Mouse (Mus musculus) ZHBTc4 (cell line): ENCODE measurements around the gene Krtap2-4.
"Not testable (repeated sequence)": the region's sequence is repeated elsewhere in the genome, so short reads cannot be mapped to it uniquely, and the experiment has no call there.

Source experiments
- DNase-seq: peaks from one replicate; pipeline ENCODE4 v3.0.0-alpha.2; 2011; ENCODE audit warnings: low read depth, low spot score

Krtap2-4 gene

DNA sequence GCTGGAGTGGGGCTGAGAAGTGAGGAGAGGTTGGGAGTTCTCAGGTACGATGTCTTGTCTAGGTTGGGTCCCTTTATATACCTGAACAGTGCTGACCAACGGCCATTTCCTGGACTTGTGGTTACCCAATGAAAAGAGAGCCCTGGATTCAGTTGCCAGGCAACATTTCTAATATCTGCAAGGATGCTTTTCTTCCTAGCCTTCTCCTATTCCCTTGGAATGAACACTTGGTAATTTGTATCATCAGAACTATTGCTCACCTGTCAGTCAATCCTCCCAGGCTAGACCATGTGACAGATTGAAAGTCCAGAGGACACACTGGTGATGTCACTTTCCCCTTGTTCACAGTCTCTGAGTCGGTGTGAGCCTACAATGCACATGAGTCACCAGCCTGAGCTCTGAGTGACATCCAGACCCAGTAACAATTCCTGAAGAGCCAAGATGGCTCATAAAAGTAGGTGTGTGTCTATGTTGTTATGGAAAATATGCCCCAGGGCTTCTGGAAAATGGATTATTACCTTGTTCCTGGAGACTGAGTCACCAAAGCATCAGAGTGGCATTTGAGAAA, at the start of gene Krtap2-4:
Gene Krtap2-4 (minus strand): TSS at position 51 of the 568 bp plus-strand sequence.
- no peak for DNase-seq

DNA sequence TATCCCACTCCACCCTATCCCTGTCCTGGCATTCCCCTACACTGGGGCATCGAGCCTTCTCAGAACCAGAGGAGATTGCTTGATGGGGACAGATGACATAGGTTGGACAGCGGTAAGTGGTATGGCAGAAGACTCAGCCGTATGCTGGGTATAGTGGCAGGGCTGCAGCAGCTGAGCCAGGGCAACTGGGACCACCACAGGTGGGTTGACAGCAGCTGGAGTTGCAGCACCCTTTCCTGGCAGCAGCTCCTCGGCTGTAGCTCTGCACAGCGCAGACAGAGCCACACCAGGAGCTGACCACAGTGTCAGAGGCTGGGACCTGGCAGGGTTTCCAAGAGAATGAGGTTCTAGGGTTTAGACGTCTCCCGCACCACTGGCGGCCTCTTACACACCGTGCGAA, 48.2 kb upstream of the Krtap2-4 start:
- no peak for DNase-seq

DNA sequence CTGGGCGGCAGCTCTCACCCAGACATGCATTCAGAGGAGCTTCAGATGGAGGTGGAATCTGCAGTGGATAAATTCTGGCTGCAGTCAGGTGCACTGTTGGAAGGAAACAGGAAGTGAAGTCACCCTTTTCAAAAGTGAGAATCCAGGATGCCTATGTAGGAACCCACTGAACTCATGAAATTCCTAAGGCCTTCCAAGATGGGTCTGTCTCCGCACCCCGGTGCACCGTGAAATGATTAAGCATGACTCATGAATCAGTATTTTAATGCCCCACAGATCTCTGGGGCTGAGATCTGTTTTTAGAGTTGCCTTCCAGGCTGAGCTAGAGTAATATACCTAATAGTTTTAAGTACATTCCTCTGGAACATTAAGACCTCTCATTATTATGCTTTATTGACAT, 44.6 kb upstream of the Krtap2-4 start:
- DNase-seq = no peak

DNA sequence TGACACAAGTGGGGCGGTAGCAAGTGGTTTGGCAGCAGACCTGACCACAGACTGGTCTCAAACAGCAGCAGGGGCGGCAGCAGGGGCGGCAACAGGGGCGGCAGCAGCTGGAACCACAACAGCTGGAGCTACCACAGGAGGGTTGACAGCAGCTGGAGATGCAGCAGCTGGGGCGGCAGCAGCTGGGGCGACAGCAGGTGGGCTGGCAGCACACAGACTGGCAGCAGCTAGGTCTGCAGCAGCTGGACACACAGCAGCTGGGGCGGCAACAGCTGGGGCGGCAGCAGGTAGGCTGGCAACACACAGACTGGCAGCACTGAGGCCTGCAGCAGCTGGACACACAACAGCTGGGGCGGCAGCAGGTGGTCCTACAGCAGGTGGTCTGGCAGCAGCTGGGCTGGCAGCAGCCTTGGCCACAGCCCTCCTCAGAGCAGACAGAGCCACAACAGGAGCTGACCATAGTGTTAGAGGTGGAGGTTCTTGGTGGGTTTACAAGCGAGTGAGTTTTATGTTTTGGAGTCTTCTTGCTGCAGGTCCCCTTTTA, 43.9 kb upstream of the Krtap2-4 start, which contains the start of gene Gm11563:
Gene Gm11563 (minus strand): TSS at position 494 of the 544 bp plus-strand sequence.
- DNase-seq = peak; percentile 21

DNA sequence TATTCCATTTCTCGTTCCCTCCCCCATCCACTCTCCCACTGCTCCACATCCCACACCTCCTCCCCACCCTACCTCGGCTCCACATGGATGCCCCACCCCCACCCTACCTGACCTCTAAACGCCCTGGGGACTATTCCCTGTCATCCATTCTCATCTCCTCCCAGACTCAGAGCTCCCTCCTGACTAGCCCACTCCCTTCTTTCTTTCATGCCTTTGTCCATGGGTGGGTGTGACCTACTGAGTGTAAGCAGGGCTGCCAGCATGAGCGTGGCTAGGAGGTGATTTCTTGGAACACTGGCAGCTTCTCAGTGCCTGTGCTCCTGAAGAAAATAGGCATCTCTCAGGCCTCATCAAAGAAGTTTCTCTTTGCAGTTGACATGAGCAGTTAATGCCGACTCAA, 42.4 kb upstream of the Krtap2-4 start:
- peak; percentile 83 for DNase-seq

DNA sequence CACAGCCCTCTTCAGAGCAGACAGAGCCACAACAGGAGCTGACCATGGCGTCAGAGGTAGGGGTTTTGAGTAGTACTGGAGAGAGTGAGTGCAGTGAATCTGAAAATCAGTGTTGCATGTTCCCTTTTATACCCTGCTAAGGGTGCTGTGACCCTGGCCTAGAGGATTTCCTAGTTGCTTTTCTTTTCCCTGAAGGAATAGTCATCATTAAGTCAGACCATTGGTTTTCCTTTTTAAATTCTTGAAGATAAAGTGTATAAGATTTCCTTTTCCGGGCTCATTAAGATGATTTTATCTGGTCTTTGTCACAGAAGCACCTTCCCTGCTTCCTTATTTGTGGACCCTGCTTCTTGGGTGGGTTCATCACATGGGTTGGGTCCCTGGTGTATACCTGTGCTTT, 35.5 kb upstream of the Krtap2-4 start, which contains the start of gene Gm11555:
Gene Gm11555 (minus strand): TSS at position 101 of the 400 bp plus-strand sequence.
- no peak for DNase-seq

DNA sequence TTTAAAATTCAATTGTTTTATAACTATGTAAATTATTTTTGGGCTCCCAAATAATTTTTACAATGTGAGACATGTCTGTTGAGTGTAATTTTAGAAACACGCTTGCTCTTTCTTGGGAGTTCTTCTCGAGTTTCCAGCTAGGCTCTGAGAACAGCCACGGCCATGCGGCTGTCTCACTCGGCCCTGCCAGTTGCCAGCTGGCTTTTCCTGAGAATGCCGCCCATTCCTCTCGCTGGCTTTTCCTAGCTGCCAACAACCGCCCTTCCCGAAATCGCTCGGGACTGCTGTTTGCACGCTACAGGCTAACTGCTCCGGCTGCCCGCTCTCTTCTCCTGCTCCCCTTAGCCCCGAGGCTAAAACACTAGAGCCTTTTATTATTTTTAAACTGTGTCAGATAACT, 31.8 kb upstream of the Krtap2-4 start:
- DNase-seq = no peak

DNA sequence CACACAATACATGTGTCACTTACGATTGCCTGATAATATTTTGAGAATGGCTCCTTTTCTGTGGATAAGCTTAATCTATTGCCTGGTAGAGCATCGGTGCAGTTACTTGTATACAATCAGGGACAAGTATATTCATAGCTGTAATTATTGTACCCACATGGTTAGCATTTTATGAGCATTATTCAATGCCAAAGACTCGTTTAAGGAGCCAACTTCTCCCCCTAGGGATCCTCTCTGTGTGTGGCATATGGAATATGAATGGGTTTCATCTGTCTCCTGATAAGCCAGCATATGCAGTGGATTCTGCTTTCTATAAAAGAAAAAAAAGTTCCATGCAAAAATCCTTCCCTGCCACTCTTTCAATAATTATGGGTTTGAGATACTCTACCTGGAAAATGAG, 29.7 kb upstream of the Krtap2-4 start:
- no peak for DNase-seq

DNA sequence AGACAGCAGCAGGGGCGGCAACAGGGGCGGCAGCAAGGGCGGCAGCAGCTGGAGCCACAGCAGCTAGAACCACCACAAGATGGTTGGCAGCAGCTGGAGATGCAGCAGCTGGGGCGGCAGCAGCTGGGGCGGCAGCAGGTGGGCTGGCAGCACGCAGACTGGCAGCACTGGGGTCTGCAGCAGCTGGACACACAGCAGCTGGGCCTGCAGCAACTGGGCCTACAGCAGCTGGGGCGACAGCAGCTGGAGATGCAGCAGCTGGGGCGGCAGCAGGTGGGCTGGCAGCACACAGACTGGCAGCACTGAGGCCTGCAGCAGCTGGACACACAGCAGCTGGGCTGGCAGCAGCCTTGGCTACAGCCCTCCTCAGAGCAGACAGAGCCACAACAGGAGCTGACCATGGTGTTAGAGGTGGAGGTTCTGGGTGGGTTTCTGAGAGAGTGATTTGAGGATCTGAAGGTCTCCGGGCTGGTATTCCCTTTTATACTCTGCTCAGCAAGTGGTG, 29.0 kb upstream of the Krtap2-4 start, which contains the start of gene Krtap4-7:
Gene Krtap4-7 (minus strand): TSS at position 455 of the 505 bp plus-strand sequence.
- not testable (repeated sequence) for DNase-seq

DNA sequence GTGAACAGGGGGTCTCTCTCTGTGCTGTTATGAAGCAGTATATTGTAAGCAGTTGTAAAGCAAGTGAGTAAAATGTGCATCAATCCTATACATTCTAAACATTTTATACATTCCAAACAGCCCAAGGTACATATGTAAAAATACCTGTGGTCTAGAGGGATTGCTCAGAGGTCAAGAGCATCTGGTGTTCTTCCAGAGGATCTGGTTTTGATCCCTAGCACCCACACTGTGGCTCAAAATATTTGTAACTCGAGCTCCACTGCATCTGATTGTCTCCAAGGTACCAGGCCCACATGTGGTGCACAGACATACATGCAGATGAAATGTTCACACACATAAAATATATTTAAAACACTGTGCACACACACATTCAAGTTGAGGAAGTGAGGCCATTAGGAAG, 26.3 kb upstream of the Krtap2-4 start:
- no peak for DNase-seq

DNA sequence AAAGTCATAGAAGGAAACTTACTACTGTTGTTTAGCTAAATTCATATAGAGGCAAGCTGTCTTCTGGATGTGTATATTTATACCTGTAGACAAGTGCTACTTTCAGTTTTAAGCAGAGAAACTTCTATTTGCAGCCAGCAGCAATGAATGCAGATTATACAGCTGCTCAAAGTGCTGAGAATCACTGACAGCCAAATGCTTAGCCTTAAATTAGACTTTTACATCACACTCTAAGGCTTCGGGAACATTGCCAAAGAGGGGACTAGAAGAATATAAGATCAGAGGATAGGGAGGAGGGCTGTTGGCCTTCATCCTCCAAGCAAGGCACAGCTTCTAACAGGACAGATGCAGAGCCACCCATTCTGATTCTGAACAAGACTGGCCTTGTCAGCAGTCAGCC, 22.4 kb upstream of the Krtap2-4 start:
- no peak for DNase-seq

DNA sequence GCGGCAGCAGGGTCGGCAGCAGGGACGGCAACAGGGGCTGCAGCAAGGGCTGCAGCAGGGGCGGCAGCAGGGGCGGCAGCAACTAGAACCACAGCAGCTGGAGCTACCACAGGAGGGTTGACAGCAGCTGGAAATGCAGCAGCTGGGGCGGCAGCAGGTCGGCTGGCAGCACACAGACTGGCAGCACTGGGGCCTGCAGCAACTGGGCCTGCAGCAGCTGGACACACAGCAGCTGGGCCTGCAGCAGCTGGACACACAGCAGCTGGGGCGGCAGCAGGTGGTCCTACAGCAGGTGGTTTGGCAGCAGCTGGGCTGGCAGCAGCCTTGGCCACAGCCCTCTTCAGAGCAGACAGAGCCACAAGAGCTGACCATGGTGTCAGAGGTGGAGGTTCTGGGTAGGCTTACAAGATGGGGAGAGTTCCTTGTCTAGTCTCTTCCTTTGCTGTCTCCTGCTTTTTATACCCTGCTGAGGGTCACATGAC, 20.0 kb upstream of the Krtap2-4 start, which contains the start of gene Krtap4-2:
Gene Krtap4-2 (minus strand): TSS at position 432 of the 482 bp plus-strand sequence.
- DNase-seq = no peak

DNA sequence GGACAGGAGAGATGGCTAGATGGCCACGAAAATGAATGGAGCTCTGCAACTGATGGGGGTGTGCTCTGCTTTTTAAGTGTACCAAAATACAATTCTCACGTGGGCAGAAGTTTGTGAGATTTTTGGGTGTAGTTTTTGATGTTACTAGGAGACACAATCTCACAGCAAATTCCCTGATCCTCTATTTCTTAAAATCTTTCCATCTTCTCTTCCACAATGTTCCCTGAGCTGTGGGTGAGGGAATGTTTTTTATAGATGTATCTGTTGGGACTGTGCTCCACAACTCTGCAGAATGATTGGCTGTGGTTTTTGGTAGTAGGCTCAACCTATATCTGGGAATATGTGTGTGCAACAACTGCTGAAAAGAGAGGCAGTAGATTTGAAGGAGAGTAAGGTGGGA, 18.6 kb upstream of the Krtap2-4 start:
- DNase-seq = no peak

DNA sequence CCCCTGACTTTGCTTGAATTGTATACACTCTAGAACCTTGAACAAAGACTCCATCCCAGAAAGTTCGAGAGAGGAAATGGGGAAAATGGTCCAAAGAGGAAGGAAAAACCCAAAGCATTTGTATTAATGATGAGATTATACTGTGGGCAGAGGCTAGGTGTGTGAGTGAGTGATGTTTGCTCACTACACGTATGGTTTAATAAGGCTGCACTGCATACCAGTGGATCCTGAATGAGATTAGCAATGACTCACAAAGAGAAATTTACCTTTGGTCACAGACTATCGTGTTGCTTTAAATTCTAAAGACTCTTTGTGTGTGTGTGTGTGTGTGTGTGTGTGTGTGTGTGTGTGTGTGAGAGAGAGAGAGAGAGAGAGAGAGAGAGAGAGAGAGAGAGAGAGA, 16.2 kb upstream of the Krtap2-4 start:
- no peak for DNase-seq

DNA sequence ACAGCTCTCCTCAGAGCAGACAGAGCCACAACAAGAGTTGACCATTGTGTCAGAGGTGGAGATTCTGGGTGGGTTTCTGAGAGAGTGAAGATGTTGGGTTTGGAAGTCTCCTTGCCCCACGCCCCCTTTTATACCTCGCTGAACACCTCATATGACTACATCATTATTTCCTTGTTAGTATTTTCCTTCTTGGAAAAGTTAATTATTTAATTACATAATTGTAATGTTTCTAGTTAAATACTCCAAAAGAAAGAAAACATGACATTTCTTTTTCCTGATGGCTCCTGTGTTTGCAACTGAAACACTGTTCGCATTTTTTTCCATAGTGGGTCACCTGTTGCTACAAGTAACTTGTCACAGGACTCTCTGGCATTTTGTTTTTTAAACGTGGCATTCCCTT, 13.5 kb upstream of the Krtap2-4 start, which contains the start of gene Krtap4-1:
Gene Krtap4-1 (minus strand): TSS at position 101 of the 400 bp plus-strand sequence.
- DNase-seq = no peak

DNA sequence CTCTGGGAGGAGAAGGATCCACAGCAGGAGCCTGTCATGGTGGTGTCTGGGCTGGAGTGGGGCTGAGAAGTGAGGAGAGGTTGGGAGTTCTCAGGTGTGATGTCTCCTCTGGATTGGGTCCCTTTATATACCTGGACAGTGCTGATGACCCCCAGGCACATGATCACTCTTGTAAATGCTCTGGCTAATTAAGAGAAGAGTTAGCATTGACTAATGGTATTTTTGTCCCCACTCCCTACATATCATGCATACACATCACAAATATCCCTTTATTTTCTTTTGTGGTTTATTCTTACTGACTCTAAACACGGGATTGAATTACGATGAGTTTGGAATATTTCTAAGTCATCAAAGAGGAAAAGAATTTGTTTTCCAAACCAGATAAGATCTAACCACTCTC, 5.7 kb upstream of the Krtap2-4 start, which contains the start of gene Gm11562:
Gene Gm11562 (minus strand): TSS at position 101 of the 400 bp plus-strand sequence.
- no peak for DNase-seq

DNA sequence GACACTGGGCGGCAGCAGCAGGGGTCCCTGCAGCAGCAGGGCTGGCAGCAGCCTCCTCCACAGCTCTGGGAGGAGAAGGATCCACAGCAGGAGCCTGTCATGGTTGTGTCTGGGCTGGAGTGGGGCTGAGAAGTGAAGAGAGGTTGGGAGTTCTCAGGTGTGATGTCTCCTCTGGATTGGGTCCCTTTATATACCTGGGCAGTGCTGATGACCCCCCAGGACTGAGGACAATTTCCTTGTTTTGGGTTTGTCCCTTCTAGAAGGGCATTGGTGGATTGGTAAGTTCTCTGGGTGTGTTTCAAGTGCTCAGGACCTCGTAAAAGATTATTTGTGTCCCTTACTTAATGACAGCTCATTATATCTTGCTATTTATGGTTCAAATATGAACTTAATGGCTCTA, 4.6 kb downstream of the Krtap2-4 start, which contains the start of gene Gm11937:
Gene Gm11937 (minus strand): TSS at position 101 of the 400 bp plus-strand sequence.
- not testable (repeated sequence) for DNase-seq

DNA sequence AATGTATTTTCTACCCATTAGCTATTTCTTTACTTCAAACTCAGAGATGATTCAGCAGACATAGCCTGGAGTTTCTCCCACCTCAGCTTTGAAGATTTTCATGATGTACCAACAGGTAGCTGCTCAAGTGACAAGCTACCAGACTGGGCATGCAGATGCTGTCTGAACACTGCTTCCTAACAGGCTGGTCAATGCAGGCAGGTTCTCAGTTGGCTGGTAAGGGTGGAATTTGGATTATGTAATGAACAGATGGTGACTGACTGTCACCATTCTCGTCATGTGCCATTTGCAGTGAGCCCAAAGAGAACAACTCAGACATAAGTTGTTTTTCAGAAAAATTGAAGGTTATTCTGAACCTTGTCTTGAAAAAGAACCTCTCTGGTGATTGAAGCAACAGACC, 5.5 kb downstream of the Krtap2-4 start:
- DNase-seq = no peak

DNA sequence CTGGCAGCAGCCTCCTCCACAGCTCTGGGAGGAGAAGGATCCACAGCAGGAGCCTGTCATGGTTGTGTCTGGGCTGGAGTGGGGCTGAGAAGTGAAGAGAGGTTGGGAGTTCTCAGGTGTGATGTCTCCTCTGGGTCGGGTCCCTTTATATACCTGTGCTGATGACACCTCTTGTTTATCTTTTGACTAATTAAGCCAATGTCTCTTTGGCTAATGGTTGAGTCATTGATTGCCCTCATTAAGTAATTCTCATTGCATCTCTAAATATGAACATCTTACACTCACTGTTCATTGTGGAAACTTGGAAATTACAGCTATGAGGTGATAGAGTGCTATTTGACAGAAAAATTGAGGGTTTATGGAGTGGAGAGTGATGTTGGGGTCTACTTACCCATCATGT, 11.4 kb downstream of the Krtap2-4 start, which contains the start of gene Gm11938:
Gene Gm11938 (minus strand): TSS at position 101 of the 400 bp plus-strand sequence.
- not testable (repeated sequence) for DNase-seq

DNA sequence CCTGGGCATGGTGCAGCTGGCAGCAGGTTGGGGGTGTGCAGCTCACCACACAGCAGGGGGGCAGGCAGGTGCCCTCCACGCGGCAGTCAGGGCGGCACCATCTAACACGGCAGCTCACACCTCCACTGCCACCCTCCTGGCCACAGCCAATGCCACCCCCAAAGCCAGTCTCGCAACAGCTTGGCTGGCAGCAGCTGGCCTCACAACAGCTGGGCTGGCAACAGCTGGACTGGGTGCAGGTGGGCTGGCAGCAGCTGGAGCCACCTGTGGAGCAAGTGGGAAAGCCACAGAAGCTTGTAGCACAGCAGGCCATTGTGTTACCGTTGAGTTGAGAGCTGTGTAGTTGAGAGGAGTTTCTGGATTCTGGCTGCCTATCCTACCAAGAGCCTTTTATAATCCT, 16.9 kb downstream of the Krtap2-4 start, which contains the start of gene Krtap9-3:
Gene Krtap9-3 (minus strand): TSS at position 364 of the 400 bp plus-strand sequence.
- DNase-seq = not testable (repeated sequence)

DNA sequence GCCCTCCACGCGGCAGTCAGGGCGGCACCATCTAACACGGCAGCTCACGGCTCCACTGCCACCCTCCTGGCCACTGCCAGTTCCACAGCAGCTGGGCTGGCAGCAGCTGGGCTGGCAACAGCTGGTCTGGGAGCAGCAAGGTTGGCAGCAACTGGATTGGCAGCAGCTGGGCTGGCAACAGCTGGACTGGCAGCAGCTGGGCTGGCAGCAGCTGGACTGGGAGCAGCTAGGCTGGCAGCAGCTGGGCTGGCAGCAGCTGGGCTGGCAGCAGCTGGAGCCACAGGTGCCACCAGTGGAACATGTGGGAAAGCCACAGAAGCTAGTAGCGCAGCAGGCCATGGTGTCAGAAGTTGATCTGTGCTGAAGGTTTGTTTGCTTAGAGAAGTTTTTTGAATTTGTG, 23.7 kb downstream of the Krtap2-4 start, which contains the start of gene Krtap1-3:
Gene Krtap1-3 (minus strand): TSS at position 359 of the 400 bp plus-strand sequence.
- DNase-seq = no peak

DNA sequence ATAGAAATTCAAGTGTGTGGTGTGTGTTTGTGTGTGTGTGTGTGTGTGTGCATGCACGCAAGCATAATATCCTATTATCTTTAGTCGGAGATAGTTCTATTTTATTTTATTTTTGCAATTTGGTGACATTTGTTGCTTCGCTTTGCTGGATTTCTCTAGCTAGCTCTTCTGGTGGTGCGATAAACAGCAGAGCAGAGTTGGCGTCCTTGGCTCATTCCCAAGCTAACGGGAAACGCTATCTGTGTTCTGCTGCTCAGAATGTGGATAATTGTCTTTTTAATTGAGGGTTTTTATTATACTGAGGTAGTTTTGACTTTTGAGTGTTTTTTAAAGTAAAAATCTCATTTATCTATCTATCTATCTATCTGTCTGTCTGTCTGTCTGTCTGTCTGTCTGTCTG, 29.6 kb downstream of the Krtap2-4 start:
- DNase-seq = no peak
